Mouse (Mus musculus): ENCODE data around the gene Ube2d3. TPM values are rescaled to one million over a fixed set of nuclear protein-coding genes. Genes with fewer than 3 reads are reported as not detected.
"Not testable (repeated sequence)": the region's sequence is repeated elsewhere in the genome, so short reads cannot be mapped to it uniquely, and the experiment has no call there.

The Ube2d3 gene
- polyA plus RNA-seq, 1 experiment from 2014 or later = 586 TPM

- Histone ChIP-seq H3K9me3 (ENCODE audit: low read depth, low read length) (no peaks in the 10 kb centered on the region), H3K4me1 (ENCODE audit: insufficient read depth) (no peaks in the 10 kb centered on the region; the same call in 1 of the 2 replicates), H3K27ac (ENCODE audit: low read depth) (no peak overlapping the region), H3K4me3 (ENCODE audit: low read depth, low read length) (no peak overlapping the region), H3K36me3 (ENCODE audit: insufficient read depth) (no peaks in the 10 kb centered on the region), H3K4me2 (no peak overlapping the region), H3K9ac (no peak overlapping the region), H3K27me3 (ENCODE audit: insufficient read depth, low read length) (no peaks in the 10 kb centered on the region)
- no peak for ATAC-seq (ENCODE audit: insufficient read depth)
- no peak for DNase-seq
- 80% methylated on average over 6 of the region's 6 CpGs for WGBS
- TF ChIP-seq CTCF (IDR thresholded peaks at IDR 0.05; ENCODE audit: low read depth) = no peak
Observed at GRCm38 (mm10) chr3:135480767-135481166, 42.8 kb downstream of the Ube2d3 start.

GRCm38 (mm10) chr3:135481608-135482007, 43.7 kb downstream of the Ube2d3 start:
- no peak for TF ChIP-seq CTCF (IDR thresholded peaks at IDR 0.05; ENCODE audit: low read depth)
- Histone ChIP-seq H3K27ac (ENCODE audit: low read depth) (no peak overlapping the region), H3K27me3 (ENCODE audit: insufficient read depth, low read length) (no peaks in the 10 kb centered on the region), H3K4me1 (ENCODE audit: insufficient read depth) (no peaks in the 10 kb centered on the region; the same call in 1 of the 2 replicates), H3K4me2 (no peak overlapping the region), H3K9me3 (ENCODE audit: low read depth, low read length) (no peaks in the 10 kb centered on the region), H3K36me3 (ENCODE audit: insufficient read depth) (no peaks in the 10 kb centered on the region), H3K9ac (no peak overlapping the region), H3K4me3 (ENCODE audit: low read depth, low read length) (no peak overlapping the region)
- no peak for ATAC-seq (ENCODE audit: insufficient read depth)
- WGBS = 73% methylated on average over 3 of the region's 3 CpGs
- DNase-seq = no peak

GRCm38 (mm10) chr3:135484650-135485049, 46.7 kb downstream of the Ube2d3 start:
- WGBS = 82% methylated on average over 15 of the region's 15 CpGs
- peak overlapping the region; percentile 98 for H3K4me2 ChIP-seq
- not testable (repeated sequence) for H3K27ac ChIP-seq (ENCODE audit: low read depth); H3K4me1 ChIP-seq (ENCODE audit: insufficient read depth); H3K9ac ChIP-seq; ATAC-seq (ENCODE audit: insufficient read depth); H3K4me3 ChIP-seq (ENCODE audit: low read depth, low read length); H3K9me3 ChIP-seq (ENCODE audit: low read depth, low read length); H3K36me3 ChIP-seq (ENCODE audit: insufficient read depth); H3K27me3 ChIP-seq (ENCODE audit: insufficient read depth, low read length); DNase-seq

- Histone ChIP-seq H3K27ac (ENCODE audit: low read depth) (no peak within 1 kb of the TSS), H3K27me3 (ENCODE audit: insufficient read depth, low read length) (no peaks in the 10 kb centered on the region), H3K9me3 (ENCODE audit: low read depth, low read length) (no peaks in the 10 kb centered on the region), H3K4me1 (ENCODE audit: insufficient read depth) (no peaks in the 10 kb centered on the region; the same call in 1 of the 2 replicates), H3K36me3 (ENCODE audit: insufficient read depth) (no peaks in the 10 kb centered on the region), H3K4me2 (peak within 1 kb of the TSS; percentile 98), H3K4me3 (ENCODE audit: low read depth, low read length) (peak within 1 kb of the TSS; percentile 58), H3K9ac (peak within 1 kb of the TSS; percentile 60)
- 0 out of 2 replicates have a peak, but pooled peaks have one; percentile 8 for TF ChIP-seq CTCF (IDR thresholded peaks at IDR 0.05; ENCODE audit: low read depth)
- 2% methylated on average over 48 of the region's 48 CpGs for WGBS
- ATAC-seq (ENCODE audit: insufficient read depth) = peak; percentile 93
- peak; percentile 76 for DNase-seq
Observed at GRCm38 (mm10) chr3:135485128-135485899, 47.4 kb downstream of the Ube2d3 start, which contains the start of gene Manba. Manba (plus strand) TSS chr3:135485611.

- ATAC-seq (ENCODE audit: insufficient read depth) (no peak; the same call in 1 of the 2 replicates), DNase-seq (no peak)
- peak overlapping the region; percentile 58 for H3K4me3 ChIP-seq (ENCODE audit: low read depth, low read length)
- H3K9ac ChIP-seq = peak overlapping the region; percentile 60
- H3K4me1 ChIP-seq (ENCODE audit: insufficient read depth) = no peaks in the 10 kb centered on the region; the same call in 1 of the 2 replicates
- no peaks in the 10 kb centered on the region for H3K36me3 ChIP-seq (ENCODE audit: insufficient read depth)
- H3K4me2 ChIP-seq = peak overlapping the region; percentile 98
- TF ChIP-seq CTCF (IDR thresholded peaks at IDR 0.05; ENCODE audit: low read depth) = no peak
- no peaks in the 10 kb centered on the region for H3K9me3 ChIP-seq (ENCODE audit: low read depth, low read length)
- H3K27me3 ChIP-seq (ENCODE audit: insufficient read depth, low read length) = no peaks in the 10 kb centered on the region
- H3K27ac ChIP-seq (ENCODE audit: low read depth) = no peak overlapping the region
- WGBS = 7% methylated on average over 9 of the region's 9 CpGs
Observed at GRCm38 (mm10) chr3:135485900-135486241, 47.9 kb downstream of the Ube2d3 start.

GRCm38 (mm10) chr3:135486351-135486750, 48.4 kb downstream of the Ube2d3 start:
- TF ChIP-seq CTCF (IDR thresholded peaks at IDR 0.05; ENCODE audit: low read depth) = no peak
- H3K4me2 ChIP-seq = peak overlapping the region; percentile 98

GRCm38 (mm10) chr3:135487803-135488202, 49.9 kb downstream of the Ube2d3 start:
- Histone ChIP-seq H3K4me3 (ENCODE audit: low read depth, low read length) (no peak overlapping the region), H3K9ac (no peak overlapping the region), H3K9me3 (ENCODE audit: low read depth, low read length) (no peaks in the 10 kb centered on the region), H3K4me2 (no peak overlapping the region), H3K4me1 (ENCODE audit: insufficient read depth) (no peaks in the 10 kb centered on the region; the same call in 1 of the 2 replicates), H3K27me3 (ENCODE audit: insufficient read depth, low read length) (no peaks in the 10 kb centered on the region), H3K36me3 (ENCODE audit: insufficient read depth) (no peaks in the 10 kb centered on the region), H3K27ac (ENCODE audit: low read depth) (no peak overlapping the region)
- WGBS = 70% methylated on average over 4 of the region's 4 CpGs
- TF ChIP-seq CTCF (IDR thresholded peaks at IDR 0.05; ENCODE audit: low read depth) = no peak
- ATAC-seq (ENCODE audit: insufficient read depth) (no peak), DNase-seq (no peak)

More at GRCm38 (mm10) chr3:135486351-135486750, 48.4 kb downstream of the Ube2d3 start:
- no peaks in the 10 kb centered on the region; the same call in 1 of the 2 replicates for H3K4me1 ChIP-seq (ENCODE audit: insufficient read depth)
- no peaks in the 10 kb centered on the region for H3K27me3 ChIP-seq (ENCODE audit: insufficient read depth, low read length)
- H3K27ac ChIP-seq (ENCODE audit: low read depth) = no peak overlapping the region
- ATAC-seq (ENCODE audit: insufficient read depth) (no peak), DNase-seq (no peak)
- H3K9ac ChIP-seq = no peak overlapping the region
- no peaks in the 10 kb centered on the region for H3K9me3 ChIP-seq (ENCODE audit: low read depth, low read length)
- WGBS = 74% methylated on average over 5 of the region's 5 CpGs
- H3K36me3 ChIP-seq (ENCODE audit: insufficient read depth) = no peaks in the 10 kb centered on the region
- no peak overlapping the region for H3K4me3 ChIP-seq (ENCODE audit: low read depth, low read length)

All from lung, embryonic 14.5 days (tissue).